Mouse (Mus musculus): ENCODE data around the gene Rgl3.

Rgl3 gene

DNA sequence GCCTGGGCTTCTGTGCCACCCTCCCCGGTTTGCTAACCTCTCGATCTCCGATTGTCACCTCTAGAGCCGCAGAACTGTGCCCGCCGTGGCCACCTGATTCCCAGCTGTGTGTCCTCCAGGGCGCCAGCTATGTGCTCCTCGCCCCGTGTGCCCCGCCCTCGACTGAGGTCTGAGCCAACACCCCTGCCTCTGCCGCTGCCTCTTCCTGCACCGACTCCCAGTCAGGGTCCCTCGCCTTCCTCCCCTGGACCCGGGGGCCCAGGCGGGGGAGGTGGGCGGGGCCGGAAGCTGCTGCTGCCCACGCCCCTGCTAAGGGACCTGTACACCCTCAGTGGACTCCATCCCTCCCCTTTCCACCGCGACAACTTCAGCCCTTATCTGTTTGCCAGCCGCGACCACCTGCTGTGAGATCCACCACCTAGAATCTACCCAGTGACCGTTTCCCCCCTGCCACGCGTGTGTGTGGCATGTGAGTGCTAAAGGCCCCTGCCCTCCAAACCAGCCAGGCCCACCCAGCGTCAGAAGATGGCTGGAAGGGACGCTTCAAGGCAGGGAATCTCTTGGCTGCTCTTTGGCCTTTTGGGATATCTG, 41.6 kb downstream of the Rgl3 start:
- peak; percentile 55 for DNase-seq

DNA sequence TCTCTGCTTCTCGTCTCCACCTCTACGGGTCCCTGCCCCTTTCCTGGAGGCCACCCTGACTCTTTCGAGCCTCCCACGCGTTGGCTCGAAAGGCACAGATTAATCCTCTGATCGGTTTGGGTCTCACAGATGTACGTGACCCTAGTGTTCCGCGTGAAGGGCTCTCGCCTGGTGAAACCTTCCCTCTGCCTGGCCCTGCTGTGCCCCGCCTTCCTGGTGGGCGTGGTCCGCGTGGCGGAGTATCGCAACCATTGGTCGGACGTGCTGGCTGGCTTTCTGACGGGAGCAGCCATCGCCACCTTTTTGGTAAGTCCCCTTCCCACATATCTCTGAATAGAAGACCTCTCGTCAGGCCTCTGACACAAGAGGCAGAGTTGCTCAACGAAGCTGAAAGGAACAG, 45.0 kb downstream of the Rgl3 start:
- peak; percentile 61 for DNase-seq

DNA sequence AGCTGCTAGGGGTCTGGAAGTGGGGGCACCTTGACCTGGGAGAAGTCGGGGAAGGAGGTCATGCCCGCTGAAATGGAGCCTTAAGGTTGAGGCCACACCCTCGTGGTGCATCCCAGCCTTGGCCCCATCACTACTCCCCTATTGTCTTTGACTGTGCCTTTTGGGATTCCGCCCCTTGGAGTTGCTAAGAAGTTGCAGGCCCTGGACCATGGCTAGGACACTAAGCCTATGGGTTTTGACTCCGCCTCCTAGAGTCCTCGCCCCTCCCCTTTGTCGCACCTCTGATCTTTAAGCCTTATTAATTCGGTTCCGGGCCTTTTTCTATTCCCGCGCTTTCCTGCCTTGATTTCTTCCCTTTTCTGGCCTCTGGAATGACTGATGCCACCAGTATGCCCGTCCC, 45.6 kb downstream of the Rgl3 start:
- no peak for DNase-seq

DNA sequence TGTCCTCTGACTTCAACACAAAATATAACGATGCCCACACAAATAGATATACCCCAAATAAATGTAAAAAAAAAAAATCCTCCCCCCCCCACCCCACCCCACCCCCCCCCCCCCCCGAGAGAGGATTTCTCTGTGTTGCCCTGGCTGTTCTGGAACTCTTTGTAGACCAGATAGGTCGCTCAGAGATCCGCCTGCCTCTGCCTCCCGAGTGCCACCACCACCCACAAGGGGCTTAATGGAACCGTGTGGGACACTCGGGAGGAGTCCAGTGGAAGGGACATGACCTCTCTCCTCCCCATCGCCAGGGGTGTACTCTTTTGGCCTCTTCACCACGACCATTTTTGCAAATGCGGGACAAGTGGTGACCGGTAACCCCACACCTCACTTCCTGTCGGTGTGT, 46.2 kb downstream of the Rgl3 start:
- no peak for DNase-seq

DNA sequence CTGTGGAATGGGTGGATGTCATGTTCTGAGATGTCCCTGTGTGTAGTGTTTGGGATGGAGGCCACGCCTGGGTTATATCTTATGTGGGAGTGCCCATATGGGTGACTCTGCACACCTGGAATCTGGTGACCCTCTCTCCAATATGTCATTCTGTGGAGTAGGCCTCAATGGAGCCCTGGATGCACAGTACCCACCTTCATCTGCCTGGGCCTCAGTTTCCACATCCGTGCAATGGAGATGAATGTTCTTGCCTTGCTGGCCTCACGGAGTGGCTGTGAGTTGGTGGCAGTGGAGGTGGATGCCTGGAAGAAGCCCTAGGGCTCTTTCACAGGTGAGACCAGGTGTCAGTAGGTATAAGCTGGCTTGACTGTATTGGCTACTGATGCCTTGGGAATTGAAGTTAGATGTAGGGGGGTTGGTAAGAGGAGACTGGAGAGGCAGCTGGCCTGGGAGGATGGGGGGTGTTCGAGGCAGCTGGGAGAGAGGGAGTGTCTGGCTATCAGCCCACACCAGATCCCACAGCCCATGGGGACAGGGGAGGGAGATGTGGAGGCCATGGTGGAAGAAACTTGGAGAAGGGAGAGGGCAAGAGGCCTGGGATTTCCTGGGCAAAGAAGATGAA, 50.9 kb downstream of the Rgl3 start:
- DNase-seq, result no peak

DNA sequence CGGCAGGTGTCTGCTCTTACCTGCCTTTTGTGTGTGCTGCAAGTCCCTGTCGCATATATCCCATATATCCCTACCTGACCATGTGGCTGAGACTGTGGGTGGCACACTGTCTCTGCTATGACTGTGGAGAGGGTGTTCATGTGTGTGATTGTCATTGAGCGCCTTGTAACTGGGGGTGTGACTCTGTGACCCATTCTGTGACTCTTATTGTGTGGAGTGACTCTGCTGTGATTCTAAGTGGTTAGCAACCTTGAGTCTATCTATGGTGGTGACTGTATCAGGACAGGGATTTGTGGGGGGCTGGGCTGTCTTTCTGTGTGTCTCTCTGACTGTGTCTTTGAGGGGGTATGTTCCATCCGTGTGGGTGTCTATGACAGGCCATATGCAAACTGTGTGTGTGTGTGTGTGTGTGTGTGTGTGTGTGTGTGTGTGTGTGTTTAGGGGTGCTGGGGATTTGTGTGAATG, 51.5 kb downstream of the Rgl3 start:
- DNase-seq, result no peak

DNA sequence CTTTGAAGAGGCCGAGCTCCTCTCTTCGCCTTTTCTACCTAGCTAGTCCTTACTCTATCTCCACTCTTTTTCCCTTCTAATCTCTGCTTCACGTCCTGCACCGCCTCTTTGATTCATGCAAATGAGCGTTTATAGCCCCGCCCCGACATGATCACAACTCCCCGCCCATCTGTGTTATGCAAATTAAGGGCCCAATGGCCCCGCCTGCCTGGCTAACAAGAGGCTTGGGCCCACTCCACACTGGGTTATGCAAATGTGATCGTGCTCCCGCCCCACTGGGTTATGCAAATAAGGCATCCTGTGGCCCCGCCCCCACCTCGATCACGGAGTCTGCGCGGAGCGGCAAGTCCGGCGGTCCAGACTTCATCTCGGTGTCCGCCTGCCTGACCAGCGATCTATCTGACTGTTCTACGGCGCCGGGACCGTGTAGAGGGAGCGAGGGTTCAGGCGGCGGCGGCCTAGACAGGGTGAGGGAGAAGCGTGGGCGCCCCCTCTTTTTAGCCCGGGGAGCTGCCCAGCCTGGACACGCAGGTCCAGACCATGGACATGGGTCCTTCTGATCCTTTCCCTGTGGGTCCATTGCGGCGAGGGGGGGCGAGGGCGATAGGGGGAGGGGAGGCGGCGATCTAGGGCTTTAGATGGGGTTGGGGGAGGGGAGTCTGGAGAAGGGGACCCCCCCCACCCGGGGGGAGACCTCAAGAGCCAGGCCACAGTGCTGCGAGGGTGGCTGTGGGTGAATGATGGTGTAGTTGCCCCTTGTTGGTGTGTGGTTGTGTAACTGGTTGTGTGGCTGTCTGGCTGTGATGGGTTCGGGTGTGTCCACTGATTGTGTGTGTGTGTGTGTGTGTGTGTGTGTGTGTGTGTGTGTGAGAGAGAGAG, 52.3 kb downstream of the Rgl3 start, which contains the start of gene Plppr2:
Gene Plppr2, plus strand, starts transcription at position 342 of the 879 bp plus-strand sequence.
- DNase-seq, result peak; percentile 92

DNA sequence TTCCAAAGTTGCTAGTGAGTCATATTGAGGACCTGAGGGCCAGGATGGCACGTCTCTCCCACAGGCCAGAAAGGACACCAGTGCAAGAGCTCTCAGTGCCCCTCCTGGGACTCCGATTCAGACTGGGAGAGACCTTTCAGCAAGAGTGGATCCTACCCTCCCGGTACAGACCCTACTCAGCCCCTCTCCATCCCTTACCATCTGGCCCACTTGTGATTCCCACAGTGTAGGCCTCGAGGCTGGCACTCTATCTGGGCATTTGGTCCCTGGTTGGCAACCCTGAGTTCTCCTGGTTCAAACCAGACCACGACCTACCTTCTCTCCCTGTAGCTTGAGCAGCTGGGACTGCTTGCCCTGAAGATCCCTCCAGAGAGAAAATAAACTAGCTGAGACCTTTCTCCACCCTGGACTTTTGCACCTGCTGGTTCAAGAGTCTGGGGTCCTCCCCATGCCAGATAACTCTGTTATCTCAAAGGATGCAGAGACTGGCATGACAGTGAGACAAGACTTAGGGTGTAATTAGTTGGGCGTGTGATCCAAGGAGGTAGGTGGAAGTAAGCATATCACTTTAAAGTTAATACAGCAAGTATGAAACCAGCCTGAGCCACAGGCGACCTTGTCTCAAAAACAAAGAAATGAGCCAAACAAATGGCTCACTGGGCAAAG, 53.6 kb downstream of the Rgl3 start:
- DNase-seq, result no peak

DNA sequence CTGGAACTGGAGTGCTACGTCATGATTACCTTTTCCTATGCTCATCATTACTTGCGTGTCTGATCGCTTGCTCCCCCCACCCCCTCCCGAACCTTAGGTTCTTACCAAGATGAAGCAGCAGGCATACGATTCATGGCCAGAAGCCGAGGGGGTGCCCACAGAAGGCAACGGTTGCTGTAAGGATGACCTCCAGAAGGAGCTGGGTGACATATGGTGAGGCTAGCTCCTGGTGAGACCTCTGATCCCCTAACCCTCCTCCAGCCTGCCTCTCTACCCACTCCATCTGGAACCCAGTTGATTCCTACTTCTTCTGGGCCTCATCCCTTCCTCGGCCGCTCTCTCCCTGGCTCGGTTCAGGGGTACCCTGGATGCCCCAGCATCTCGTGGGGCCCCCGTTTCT, 55.2 kb downstream of the Rgl3 start:
- DNase-seq, result no peak

DNA sequence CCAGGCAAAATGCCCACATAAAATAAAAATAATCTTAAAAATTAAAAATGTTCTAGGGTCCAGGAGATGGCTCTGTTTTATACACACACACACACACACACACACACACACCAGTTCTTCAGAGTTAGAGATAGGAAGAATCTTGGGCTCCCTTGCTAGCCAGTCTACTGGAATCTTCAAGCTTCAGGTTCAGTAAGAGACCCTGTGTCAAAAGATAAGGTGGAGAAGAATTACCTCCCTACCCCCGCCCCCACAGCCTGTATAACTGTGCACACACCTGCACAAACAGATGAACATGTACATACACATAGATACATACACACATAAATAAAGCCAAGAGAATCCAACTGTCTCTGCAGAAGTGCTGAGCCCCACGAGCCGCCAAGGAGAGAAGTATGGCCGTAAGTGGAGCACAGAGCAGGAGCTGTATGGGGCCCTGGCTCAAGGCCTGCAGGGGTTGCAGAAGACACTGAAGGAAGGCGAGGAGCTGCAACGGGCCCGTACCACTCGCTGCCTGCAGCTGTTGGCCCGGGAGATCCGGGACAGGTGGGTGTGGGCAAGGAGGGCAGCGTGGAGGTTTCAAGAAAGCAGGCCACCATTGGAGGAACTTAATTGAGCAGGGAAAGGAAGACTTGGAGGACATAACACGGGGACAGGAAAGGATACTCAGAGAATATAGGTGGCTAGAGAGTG, 56.7 kb downstream of the Rgl3 start:
- no peak for DNase-seq

DNA sequence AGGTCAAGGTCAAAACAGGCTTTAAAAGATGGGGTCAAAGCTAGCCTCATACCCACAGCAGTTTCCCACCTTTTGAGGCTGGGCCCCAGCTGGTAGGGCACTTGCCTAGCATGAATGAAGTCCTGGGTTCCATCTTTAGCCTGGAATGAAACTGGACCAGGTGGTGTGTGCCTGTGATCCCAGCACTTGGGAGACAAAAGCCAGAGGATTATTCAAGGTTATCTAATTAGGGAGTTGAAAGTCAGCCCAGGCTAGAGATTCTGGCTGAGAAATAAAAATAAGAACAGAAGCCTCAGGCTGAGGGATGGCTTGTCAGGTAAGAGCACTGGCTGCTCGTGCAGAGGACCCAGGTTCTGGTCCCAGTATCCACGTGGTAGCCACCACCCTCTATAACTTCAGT, 57.2 kb downstream of the Rgl3 start:
- no peak for DNase-seq

DNA sequence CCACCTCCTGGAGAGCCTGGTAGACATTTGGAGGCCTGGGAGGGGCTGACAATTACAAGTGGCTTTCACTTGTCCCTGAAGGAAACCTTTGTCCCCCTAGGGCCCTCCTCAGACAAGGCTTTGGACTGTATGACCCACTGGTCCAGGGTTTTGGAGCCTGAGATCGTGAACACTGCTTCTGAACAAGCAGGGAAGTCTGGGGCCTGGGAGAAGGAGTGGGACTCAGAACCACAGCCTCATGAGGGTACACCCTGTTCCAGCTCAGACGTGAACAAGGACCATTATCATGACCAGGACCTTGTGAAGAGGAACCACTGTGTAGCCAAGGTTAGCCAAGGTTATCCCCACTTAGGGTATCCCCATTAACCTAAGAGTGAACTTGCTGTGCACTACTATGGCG, 60.0 kb downstream of the Rgl3 start:
- no peak for DNase-seq

DNA sequence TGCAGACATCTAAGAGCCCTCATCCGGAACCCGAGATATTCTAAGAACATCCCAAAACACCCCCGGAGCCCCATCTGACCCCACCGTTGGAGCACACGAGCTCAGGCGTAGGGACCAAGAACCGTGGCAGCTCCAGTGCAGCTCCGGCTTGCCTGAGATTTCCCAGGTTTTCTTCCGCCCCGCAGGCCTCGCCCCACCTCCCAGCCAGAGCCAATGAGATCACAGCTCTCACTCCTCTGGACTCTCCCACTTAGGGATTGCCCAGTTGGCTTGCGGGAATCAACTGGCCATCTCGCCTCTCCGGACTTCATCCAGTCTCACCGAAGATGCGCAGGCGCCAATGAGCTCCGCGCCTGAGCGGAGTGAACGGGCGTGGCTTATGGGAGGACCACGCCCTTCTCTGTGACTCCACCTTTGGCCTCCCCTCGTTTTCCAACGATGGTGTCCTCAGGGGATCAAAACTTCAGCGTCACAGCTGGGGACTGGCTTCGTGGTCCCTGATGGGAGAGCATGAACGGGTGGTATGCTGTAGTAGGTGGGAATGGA, 62.0 kb downstream of the Rgl3 start, which contains the start of the genes Ccdc159 and Tmem205:
Gene Ccdc159, plus strand, starts transcription at position 264 of the 546 bp plus-strand sequence.
Gene Tmem205, minus strand, starts transcription at position 349 of the 546 bp plus-strand sequence.
- DNase-seq, result peak; percentile 87

DNA sequence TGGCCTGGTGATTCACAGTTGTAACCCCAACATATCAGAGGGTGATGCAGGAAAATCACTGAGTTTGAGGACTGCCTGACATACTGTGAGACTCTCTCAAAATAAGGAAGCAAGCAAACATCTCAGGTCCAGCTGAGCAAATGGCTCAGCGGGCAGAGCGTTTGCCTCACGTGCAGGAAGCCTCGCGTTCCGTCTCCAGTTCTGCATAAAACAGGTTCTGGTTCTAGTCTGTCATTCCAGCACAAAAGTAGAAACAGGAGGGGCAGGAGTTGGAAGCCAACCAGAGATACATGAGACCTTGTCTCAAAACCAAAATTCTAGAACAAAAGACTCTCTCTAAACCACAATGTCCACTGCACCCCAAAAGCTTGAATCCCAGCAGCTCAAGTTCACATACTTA, 62.5 kb downstream of the Rgl3 start:
- no peak for DNase-seq

DNA sequence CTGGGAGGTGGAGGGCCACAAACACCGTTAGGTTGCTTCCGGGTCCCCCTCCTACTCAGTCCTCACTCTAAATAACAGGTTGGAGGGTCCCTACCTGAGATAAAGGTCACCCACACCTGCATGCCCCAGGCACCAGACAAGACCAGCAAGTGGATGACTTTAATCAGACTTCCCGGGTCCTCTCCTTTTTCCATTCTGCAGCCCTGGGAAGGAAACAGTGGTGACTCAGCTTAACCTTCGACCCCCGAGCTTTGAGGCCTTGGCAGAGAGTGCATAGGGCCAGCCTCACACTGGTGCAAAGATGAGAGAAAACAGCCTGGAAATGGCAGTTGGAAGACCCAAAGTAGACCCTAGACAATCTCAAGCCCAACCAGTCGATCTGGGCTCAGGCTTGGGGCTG, 63.1 kb downstream of the Rgl3 start:
- no peak for DNase-seq

DNA sequence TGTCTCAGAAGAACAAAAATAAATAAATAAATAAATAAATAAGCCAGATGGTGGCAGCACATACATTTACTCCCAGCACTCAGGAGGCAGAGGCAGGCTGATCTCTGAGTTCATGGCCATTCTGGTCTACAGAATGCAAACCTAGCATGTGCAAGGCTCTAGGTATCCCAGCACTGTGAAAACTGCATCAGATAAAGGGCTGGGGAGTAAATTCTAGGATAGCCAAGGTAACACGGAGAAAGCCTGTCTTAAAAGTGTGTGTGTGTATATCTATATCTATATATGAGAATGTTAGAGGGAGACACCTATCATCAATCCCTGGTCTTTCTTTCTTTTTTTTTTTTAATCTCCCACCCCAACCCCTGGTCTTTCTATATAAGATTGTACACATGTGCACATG, 63.7 kb downstream of the Rgl3 start:
- DNase-seq, result no peak

DNA sequence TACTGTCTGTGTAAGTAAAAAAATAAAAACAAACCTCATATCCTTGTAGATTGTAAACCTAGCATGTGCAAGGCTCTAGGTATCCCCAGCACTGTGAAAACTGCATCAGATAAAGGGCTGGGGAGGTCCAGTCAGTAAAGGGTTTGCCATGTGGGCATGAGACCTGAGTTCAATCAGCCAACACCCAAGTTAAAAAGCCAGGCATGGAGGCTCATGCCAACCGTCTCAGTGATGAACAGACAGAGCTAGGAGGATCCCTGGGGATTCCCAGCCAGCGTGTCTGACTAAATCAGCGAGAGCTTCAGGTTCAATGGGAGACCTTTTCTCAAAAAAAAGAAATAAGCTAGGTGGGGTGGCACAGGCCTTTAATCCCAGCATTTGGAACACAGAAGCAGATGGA, 64.2 kb downstream of the Rgl3 start:
- no peak for DNase-seq

DNA sequence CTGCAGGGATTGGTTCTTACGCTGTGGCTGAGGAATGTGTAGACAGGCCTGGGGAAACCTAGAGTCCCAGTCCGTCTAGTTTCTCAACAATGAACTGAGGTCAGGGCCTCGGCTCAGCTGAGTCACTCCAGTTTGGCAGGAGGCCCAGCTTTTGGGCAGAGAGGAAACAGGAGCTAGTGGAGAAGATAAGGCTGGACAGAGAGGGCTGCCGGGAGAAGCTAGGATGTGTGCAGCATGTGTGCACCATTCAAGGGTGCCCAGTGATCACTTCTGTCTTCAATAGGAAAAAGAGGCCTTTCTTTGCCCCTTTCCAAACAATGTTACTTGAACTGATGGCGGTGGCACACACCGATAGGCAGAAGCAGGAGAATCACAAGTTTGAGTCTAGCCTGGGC, 65.2 kb downstream of the Rgl3 start:
- DNase-seq, result peak; percentile 78

DNA sequence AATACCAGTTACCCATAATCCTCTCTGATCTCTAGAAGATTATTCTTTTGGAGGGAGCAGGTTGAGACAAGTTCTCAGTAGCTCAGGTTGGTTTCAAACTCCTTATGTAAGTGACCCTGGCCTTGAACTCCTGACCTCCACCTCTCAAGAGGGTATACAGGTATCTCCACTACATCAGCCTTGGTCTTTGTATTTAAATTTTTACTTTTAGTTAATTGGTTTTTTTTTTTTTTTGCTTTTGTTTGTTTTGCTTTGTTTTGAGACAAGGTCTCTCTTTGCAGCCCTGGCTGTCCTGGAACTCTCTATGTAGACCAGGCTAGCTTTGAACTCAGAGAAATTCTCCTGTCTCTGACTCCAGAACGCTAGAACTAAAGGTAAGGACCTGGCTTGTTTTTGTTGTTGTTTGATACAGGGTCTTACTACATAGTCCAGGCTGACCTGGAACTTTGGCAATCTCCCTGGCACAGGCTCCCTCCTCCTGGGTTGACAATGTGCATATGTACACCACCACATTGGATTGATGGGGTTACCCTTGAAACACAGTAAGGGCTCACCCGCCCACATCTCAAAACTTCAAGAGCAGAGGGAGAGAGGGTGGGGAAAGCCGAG, 65.7 kb downstream of the Rgl3 start:
- no peak for DNase-seq

DNA sequence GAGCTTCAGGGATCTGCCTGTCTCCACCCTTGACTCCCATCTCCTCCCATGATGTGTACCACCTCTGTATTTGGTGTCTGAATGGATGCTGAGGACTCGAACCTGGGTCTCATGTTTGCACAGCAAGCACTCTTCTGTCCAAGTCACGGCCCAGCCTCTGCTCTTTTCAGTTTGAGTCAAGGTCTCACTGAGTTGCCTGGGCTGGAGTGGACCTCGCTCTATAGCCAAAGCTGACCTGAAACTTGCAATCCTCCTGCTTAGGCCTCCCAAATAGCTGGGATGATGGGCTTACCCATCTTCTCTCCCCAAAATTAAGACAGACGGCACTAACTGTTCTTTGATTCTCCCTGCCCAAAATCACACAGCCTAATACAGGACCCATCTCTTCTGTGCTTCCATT, 66.2 kb downstream of the Rgl3 start:
- DNase-seq, result no peak
